Mouse (Mus musculus) monocyte, adult 59 days (primary cell): Measurements from ENCODE around the gene Lgals8. TPM values are rescaled to one million over a fixed set of nuclear protein-coding genes. Genes with fewer than 3 reads are reported as not detected.

Source experiments
- total RNA-seq, 2 experiments: library from RNA; stranded (reverse); gene quantifications; one replicate each; pipeline ENCODE4 v1.2.4; 2023

The Lgals8 gene
- 10 to 100 TPM; 83.3 to 91.4 TPM for total RNA-seq

GRCm38 (mm10) chr13:12464844-12465243 is at the start of gene Lgals8:
TSS of gene Lgals8 (minus strand) at chr13:12464944.

GRCm38 (mm10) chr13:12394609-12395505 is 69.9 kb downstream of the Lgals8 start, which contains the start of gene Heatr1:
TSS of gene Heatr1 (plus strand) at chr13:12395027.

Other genes with a start within 250 kb of the Lgals8 start
- 10 to 100 TPM; 49.9 to 55.1 TPM for gene Mtr, start 206.8 kb downstream of the Lgals8 start, total RNA-seq
- not detected for gene Actn2, start 124.2 kb downstream of the Lgals8 start, total RNA-seq
- 10 to 100 TPM; 57.0 to 80.9 TPM for gene Heatr1, start 69.9 kb downstream of the Lgals8 start, total RNA-seq
- under 1 TPM in 1 of 2 experiments, not detected in 1; 0.24 TPM for gene Edaradd, start 55.5 kb upstream of the Lgals8 start, total RNA-seq
- 10 to 100 TPM; 28.5 to 33.0 TPM for gene Ero1lb, start 100.9 kb upstream of the Lgals8 start, total RNA-seq